Mouse (Mus musculus) ES-E14 (cell line): ENCODE measurements at regions not wholly inside any gene's neighbourhood (a gene's known extent, or its start where the extent isn't known, plus 50 kb on each side); places are given as distances from the start of the nearest gene placed in this dataset.

ENCODE experiments used
- DNase-seq: peaks from one replicate; pipeline ENCODE4 v3.0.0-alpha.2; 2013; ENCODE audit warnings: low read depth, low spot score
- H3K27ac ChIP-seq: 2 replicates; pipeline ENCODE4 v1.5.1; 2012; ENCODE audit warnings: low read depth, mild to moderate bottlenecking, low read length, moderate library complexity, mixed read lengths; ENCODE audit not compliant: poor library complexity, insufficient read depth, severe bottlenecking
- H3K36me3 ChIP-seq: 2 replicates; pipeline ENCODE4 v1.6.1; 2012; ENCODE audit warnings: mild to moderate bottlenecking, low read length, moderate library complexity, mixed read lengths; ENCODE audit not compliant: control insufficient read depth, poor library complexity, insufficient read depth, severe bottlenecking
- H3K4me1 ChIP-seq, 2 experiments: fragments of 150-350 bp in 1 of 2; sonication (generic) in 1 of 2; 2 replicates each; pipeline ENCODE4 v1.6.1; 2012; ENCODE audit warnings: low read length in 2 of 2, mild to moderate bottlenecking in 1 of 2, mixed read lengths in 1 of 2; ENCODE audit not compliant: control insufficient read depth in 2 of 2, insufficient read depth in 2 of 2, poor library complexity in 1 of 2
- H3K4me3 ChIP-seq, 2 experiments: fragments of 150-350 bp in 1 of 2; sonication (generic) in 1 of 2; 2 replicates each; pipeline ENCODE4 v1.5.1; 2012; ENCODE audit warnings: low read length in 2 of 2, low read depth in 1 of 2, mild to moderate bottlenecking in 1 of 2, mixed read lengths in 1 of 2; ENCODE audit not compliant: insufficient read depth in 1 of 2, poor library complexity in 1 of 2, severe bottlenecking in 1 of 2
- H3K9ac ChIP-seq: 2 replicates; pipeline ENCODE4 v1.6.1; 2012; ENCODE audit warnings: low read depth, mild to moderate bottlenecking, low read length, mixed read lengths; ENCODE audit not compliant: poor library complexity, insufficient read depth, severe bottlenecking
- H3K9me3 ChIP-seq: fragments of 150-350 bp; sonication (generic); 2 replicates; pipeline ENCODE4 v1.6.1; 2012; ENCODE audit warnings: low read depth, mild to moderate bottlenecking, low read length; ENCODE audit not compliant: control insufficient read depth, insufficient read depth
- CHD2 ChIP-seq: IDR thresholded peaks from 2 replicates; pipeline ENCODE4 v1.6.1; 2014; ENCODE audit warnings: mild to moderate bottlenecking, low read depth, low read length, inconsistent platforms
- HCFC1 ChIP-seq: IDR thresholded peaks from 2 replicates; pipeline ENCODE4 v1.6.1; 2012; ENCODE audit warnings: low read length, inconsistent platforms, borderline replicate concordance; ENCODE audit not compliant: insufficient read depth
- MAFK ChIP-seq: IDR thresholded peaks from 2 replicates; pipeline ENCODE4 v1.6.1; 2014; ENCODE audit warnings: mild to moderate bottlenecking, low read depth, low read length, inconsistent platforms; ENCODE audit not compliant: insufficient read depth
- ZC3H11A ChIP-seq: IDR thresholded peaks from 2 replicates; pipeline ENCODE4 v1.6.1; 2012; ENCODE audit warnings: low read depth, mild to moderate bottlenecking, inconsistent platforms, low read length, borderline replicate concordance
- ZNF384 ChIP-seq: IDR thresholded peaks from 2 replicates; pipeline ENCODE4 v1.6.1; 2012; ENCODE audit warnings: low read depth, low read length, inconsistent platforms
- in situ Hi-C, 2 experiments: fragments of 600-800 bp; cut with MboI; formaldehyde crosslinking; loops; one replicate each; pipeline ENCODE4 v1.15.1; 2025; ENCODE audit warnings: low sequenced_read_pairs in 2 of 2, inconsistent platforms in 1 of 2; ENCODE audit not compliant: unreplicated experiment in 2 of 2

- no peaks in the 10 kb centered on the region for H3K4me1 ChIP-seq
- no peak for DNase-seq
Observed at GRCm38 (mm10) chr3:17616439-17617070, 331.7 kb upstream of the Cypt12 start.

DNA sequence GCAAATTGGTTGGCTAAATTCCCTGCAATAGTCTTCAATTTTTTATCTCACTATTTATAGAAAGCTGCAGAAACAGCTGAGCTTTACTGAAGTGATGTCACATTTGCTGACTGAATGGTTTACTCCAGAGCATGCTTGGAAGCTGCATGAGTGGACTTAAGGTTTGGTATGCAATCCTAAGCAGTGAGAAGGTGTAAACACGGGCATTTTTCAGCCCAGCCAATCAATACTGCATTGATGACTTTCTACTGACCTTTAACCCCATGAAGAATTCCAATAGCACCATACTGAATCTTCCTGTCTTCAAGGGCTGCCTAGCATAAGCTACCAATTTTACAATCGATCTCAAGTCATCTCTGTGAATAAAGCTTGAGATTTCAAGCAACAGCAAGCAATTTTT lies 328.7 kb upstream of the Cypt12 start:
- Histone ChIP-seq H3K4me3 (no peak overlapping the region), H3K4me1 (no peaks in the 10 kb centered on the region), H3K27ac (no peak overlapping the region), H3K36me3 (no peaks in the 10 kb centered on the region), H3K9me3 (no peaks in the 10 kb centered on the region), H3K9ac (no peak overlapping the region)
- DNase-seq, result no peak
- in situ Hi-C loops, result no loop called here
- TF ChIP-seq HCFC1 (no peak), ZNF384 (no peak), ZC3H11A (no peak), MAFK (no peak), CHD2 (no peak)

More at GRCm38 (mm10) chr3:17616439-17617070, 331.7 kb upstream of the Cypt12 start:
- in situ Hi-C loops, result no loop called here
- no peak overlapping the region for H3K9ac ChIP-seq
- H3K4me3 ChIP-seq, result no peak overlapping the region
- TF ChIP-seq HCFC1 (no peak), ZNF384 (no peak), MAFK (no peak), CHD2 (no peak), ZC3H11A (no peak)
- no peak overlapping the region for H3K27ac ChIP-seq
- H3K36me3 ChIP-seq, result no peaks in the 10 kb centered on the region
- no peaks in the 10 kb centered on the region for H3K9me3 ChIP-seq

DNA sequence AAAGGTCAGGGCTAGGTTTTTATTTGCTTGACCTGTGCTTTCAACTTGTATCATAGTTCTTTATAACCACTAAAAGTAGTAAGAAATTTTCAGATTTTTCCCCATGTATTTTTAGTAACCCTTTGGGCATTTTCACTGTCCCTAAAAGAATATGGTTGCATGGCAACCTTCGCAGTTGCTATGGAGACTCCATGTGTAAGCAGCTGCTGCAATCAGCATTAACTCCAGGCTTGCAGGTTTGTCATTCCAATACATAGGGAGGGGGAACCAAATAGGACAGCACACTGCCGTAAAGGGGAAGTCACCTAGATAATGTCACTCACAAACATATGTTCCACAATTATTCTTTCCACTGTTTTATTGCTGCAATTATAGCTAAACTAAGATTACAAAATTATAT lies 328.3 kb upstream of the Cypt12 start:
- in situ Hi-C loops, result no loop called here

DNA sequence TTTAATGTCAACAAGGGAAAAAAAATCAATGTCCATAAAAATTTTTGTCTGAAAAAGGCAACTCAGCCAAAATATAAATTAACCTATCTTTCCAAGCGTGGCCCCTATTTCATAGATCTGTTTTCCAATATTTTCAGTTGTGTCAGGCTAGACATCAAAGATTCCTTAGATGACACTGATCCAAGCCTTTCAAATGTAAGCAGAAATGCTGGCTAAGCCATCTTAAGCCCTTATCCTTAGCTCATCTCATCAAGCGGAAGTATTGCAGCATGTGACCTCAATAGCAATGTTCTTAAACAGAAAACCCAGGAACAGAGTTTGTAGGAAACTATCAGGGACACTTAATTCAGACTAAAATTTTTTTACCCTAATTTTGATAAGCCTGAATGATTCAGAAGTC lies 327.8 kb upstream of the Cypt12 start:
- H3K36me3 ChIP-seq, result no peaks in the 10 kb centered on the region
- in situ Hi-C loops, result no loop called here
- no peak for TF ChIP-seq HCFC1
- TF ChIP-seq ZC3H11A, result no peak
- no peak for TF ChIP-seq ZNF384
- TF ChIP-seq MAFK, result no peak
- TF ChIP-seq CHD2, result no peak

More for the DNA sequence above, 328.3 kb upstream of the Cypt12 start:
- Histone ChIP-seq H3K27ac (no peak overlapping the region), H3K9me3 (no peaks in the 10 kb centered on the region), H3K9ac (no peak overlapping the region), H3K36me3 (no peaks in the 10 kb centered on the region), H3K4me1 (no peaks in the 10 kb centered on the region), H3K4me3 (no peak overlapping the region)
- no peak for DNase-seq
- no peak for TF ChIP-seq MAFK

GRCm38 (mm10) chr3:17632484-17632883 lies 315.7 kb upstream of the Cypt12 start:
- no peaks in the 10 kb centered on the region for H3K36me3 ChIP-seq
- no peaks in the 10 kb centered on the region for H3K4me1 ChIP-seq
- no peak overlapping the region for H3K9ac ChIP-seq
- H3K4me3 ChIP-seq, result no peak overlapping the region
- in situ Hi-C loops, result no loop called here
- TF ChIP-seq MAFK (no peak), ZC3H11A (no peak), HCFC1 (no peak), CHD2 (no peak), ZNF384 (no peak)
- H3K9me3 ChIP-seq, result no peaks in the 10 kb centered on the region
- no peak for DNase-seq
- H3K27ac ChIP-seq, result no peak overlapping the region

More for the DNA sequence above, 327.8 kb upstream of the Cypt12 start:
- no peak for DNase-seq
- H3K4me3 ChIP-seq, result no peak overlapping the region
- no peak overlapping the region for H3K9ac ChIP-seq
- no peaks in the 10 kb centered on the region for H3K9me3 ChIP-seq
- H3K4me1 ChIP-seq, result no peaks in the 10 kb centered on the region
- H3K27ac ChIP-seq, result no peak overlapping the region
